Mouse (Mus musculus): Measurements from ENCODE around the gene Olfr1141. TPM values are rescaled to one million over a fixed set of nuclear protein-coding genes. Genes with fewer than 3 reads are reported as not detected.

Olfr1141 gene
- not detected in 2 replicates for polyA plus RNA-seq (2012; rRNA removed)

DNA sequence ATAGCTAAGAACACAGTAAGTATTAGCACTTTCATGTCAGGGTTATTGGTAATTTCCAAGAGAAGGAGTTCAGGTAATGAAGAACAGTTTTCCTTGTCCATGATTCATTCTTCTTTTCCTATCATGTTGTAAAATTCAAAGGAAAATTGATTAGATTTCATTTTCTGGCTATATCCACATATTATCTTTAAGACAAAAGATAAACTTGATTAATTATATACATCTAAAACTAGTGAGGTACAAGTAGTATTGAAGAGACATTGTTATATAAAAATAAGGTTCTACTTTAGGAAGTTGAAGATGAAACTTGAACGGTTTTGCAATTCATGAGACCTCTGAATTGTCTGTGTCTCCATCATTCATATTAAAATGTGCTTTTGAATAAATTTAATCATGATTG is at the start of gene Olfr1141:
Gene Olfr1141 (minus strand): TSS at position 101 of the 400 bp plus-strand sequence.
- no peak within 1 kb of the TSS for H3K4me3 ChIP-seq (ENCODE audit: insufficient read depth, low read depth, low read length)
- no peak within 1 kb of the TSS for H3K27ac ChIP-seq (ENCODE audit: insufficient read depth, low read depth, low read length)
- WGBS, result 78% methylated on average over 1 of the region's 1 CpGs
- H3K4me1 ChIP-seq (ENCODE audit: control insufficient read depth, insufficient read depth, low read length), result no peaks in the 10 kb centered on the region
- no peak for TF ChIP-seq POLR2A (IDR thresholded peaks at IDR 0.05; ENCODE audit: low read depth, low read length)
- no peak for TF ChIP-seq CTCF (conservative IDR thresholded peaks at IDR 0.05; ENCODE audit: insufficient read depth, insufficient read length, low read depth, low read length)
- no peak for DNase-seq
- no peaks in the 10 kb centered on the region for H3K27me3 ChIP-seq (replicated peaks; ENCODE audit: control insufficient read depth, insufficient read depth, low read length)
- no peaks in the 10 kb centered on the region for H3K36me3 ChIP-seq (ENCODE audit: control insufficient read depth, insufficient read depth, low read length)

DNA sequence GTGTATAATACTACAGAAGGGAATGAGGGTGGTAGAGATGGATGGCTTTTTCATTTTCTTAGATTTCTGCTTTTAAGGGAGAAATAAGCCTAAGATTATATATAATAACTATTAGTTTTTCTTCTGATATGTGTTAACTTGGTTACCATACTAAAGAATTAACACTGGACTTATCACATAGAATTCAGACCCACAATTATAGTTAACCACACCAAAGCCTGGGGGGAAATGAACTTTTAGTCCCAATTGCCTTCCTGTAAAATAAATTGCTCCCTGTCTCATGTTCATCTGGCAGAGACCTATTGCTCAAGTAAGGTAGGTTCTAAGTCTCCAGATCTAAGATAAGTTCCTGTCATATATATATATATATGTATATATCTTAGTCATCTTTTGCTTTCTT is 46.5 kb upstream of the Olfr1141 start, which contains the start of gene Olfr1143:
Gene Olfr1143 (plus strand): TSS at position 301 of the 400 bp plus-strand sequence.
- Histone ChIP-seq H3K4me3 (ENCODE audit: insufficient read depth, low read depth, low read length) (no peak within 1 kb of the TSS), H3K27ac (ENCODE audit: insufficient read depth, low read depth, low read length) (no peak within 1 kb of the TSS), H3K36me3 (ENCODE audit: control insufficient read depth, insufficient read depth, low read length) (no peaks in the 10 kb centered on the region), H3K27me3 (replicated peaks; ENCODE audit: control insufficient read depth, insufficient read depth, low read length) (no peaks in the 10 kb centered on the region), H3K4me1 (ENCODE audit: control insufficient read depth, insufficient read depth, low read length) (no peaks in the 10 kb centered on the region)
- TF ChIP-seq CTCF (conservative IDR thresholded peaks at IDR 0.05; ENCODE audit: insufficient read depth, insufficient read length, low read depth, low read length) (no peak), POLR2A (IDR thresholded peaks at IDR 0.05; ENCODE audit: low read depth, low read length) (no peak)
- no peak for DNase-seq

DNA sequence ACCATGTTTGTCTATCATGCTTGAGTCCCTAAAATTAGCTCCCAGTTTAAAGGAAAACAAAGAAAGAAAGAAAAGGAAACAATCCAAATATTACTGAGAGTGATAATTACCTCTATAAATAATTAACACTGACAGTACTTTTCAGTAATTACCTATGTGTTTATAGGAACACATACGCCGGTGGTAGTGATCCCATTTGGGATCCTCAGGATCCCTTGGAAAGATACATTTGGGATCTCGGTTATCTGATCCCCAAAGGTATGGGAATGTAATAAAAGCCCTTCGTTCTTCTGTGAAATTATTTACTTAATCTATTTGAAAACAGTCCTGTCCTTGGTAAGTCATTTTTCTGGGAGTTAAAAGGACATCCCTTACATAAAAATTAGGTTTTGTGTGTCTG is 25.4 kb upstream of the Olfr1141 start, which contains the start of gene Olfr152:
Gene Olfr152 (plus strand): TSS at position 301 of the 400 bp plus-strand sequence.
- Histone ChIP-seq H3K27me3 (replicated peaks; ENCODE audit: control insufficient read depth, insufficient read depth, low read length) (no peaks in the 10 kb centered on the region), H3K36me3 (ENCODE audit: control insufficient read depth, insufficient read depth, low read length) (no peaks in the 10 kb centered on the region), H3K4me3 (ENCODE audit: insufficient read depth, low read depth, low read length) (no peak within 1 kb of the TSS), H3K27ac (ENCODE audit: insufficient read depth, low read depth, low read length) (no peak within 1 kb of the TSS), H3K4me1 (ENCODE audit: control insufficient read depth, insufficient read depth, low read length) (no peaks in the 10 kb centered on the region)
- 66% methylated on average over 4 of the region's 4 CpGs for WGBS
- no peak for DNase-seq
- no peak for TF ChIP-seq CTCF (conservative IDR thresholded peaks at IDR 0.05; ENCODE audit: insufficient read depth, insufficient read length, low read depth, low read length)
- TF ChIP-seq POLR2A (IDR thresholded peaks at IDR 0.05; ENCODE audit: low read depth, low read length), result no peak

DNA sequence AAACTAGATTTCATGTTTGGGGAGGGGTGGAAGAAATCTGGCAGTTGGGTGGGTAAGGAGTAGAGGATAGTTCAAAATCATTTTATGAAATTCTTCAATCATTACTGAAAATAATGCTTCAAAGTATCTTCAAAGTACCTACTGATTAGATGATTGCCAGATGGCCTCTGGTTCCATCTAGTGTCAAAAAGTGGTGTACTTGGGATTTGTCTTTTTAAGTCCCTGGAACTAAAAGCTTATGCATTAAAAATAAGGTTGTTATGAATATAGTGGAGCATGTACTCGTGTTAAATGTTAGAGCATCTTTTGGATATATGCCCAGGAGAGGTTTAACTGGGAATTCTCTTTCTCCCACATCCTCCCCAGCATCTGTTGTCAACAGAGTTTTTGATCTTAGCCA is 22.4 kb upstream of the Olfr1141 start:
- no peaks in the 10 kb centered on the region for H3K36me3 ChIP-seq (ENCODE audit: control insufficient read depth, insufficient read depth, low read length)
- H3K4me1 ChIP-seq (ENCODE audit: control insufficient read depth, insufficient read depth, low read length), result no peaks in the 10 kb centered on the region
- H3K27ac ChIP-seq (ENCODE audit: insufficient read depth, low read depth, low read length), result no peak overlapping the region
- no peak for DNase-seq
- WGBS, result 48% methylated on average over 1 of the region's 1 CpGs
- no peaks in the 10 kb centered on the region for H3K27me3 ChIP-seq (replicated peaks; ENCODE audit: control insufficient read depth, insufficient read depth, low read length)
- TF ChIP-seq POLR2A (IDR thresholded peaks at IDR 0.05; ENCODE audit: low read depth, low read length), result no peak
- no peak for TF ChIP-seq CTCF (conservative IDR thresholded peaks at IDR 0.05; ENCODE audit: insufficient read depth, insufficient read length, low read depth, low read length)
- H3K4me3 ChIP-seq (ENCODE audit: insufficient read depth, low read depth, low read length), result no peak overlapping the region

DNA sequence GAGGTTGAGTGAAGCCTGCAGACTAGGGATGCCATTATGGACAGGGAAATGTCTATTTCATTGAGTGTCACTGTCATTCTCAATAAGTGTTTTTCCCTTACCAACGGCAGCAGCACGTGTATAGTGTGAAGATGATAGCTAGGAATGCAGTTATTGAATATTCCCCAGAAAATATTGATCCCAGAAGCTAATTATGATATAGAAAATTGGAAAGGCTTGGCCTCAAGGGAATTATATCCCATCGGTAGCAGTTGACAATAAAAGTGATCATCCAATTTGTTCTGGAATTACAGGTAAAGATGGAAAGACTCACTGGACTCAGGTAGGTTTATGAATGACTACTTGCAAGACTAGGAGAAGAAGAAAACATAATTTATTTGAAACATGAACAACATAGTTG is 10.3 kb downstream of the Olfr1141 start, which contains the start of gene Olfr1140:
Gene Olfr1140 (plus strand): TSS at position 301 of the 400 bp plus-strand sequence.
- DNase-seq, result no peak
- TF ChIP-seq CTCF (conservative IDR thresholded peaks at IDR 0.05; ENCODE audit: insufficient read depth, insufficient read length, low read depth, low read length) (no peak), POLR2A (IDR thresholded peaks at IDR 0.05; ENCODE audit: low read depth, low read length) (no peak)
- whole genome bisulfite sequencing, result 75% methylated on average over 3 of the region's 3 CpGs
- Histone ChIP-seq H3K36me3 (ENCODE audit: control insufficient read depth, insufficient read depth, low read length) (no peaks in the 10 kb centered on the region), H3K27me3 (replicated peaks; ENCODE audit: control insufficient read depth, insufficient read depth, low read length) (no peaks in the 10 kb centered on the region), H3K27ac (ENCODE audit: insufficient read depth, low read depth, low read length) (no peak within 1 kb of the TSS), H3K4me1 (ENCODE audit: control insufficient read depth, insufficient read depth, low read length) (no peaks in the 10 kb centered on the region), H3K4me3 (ENCODE audit: insufficient read depth, low read depth, low read length) (no peak within 1 kb of the TSS)

DNA sequence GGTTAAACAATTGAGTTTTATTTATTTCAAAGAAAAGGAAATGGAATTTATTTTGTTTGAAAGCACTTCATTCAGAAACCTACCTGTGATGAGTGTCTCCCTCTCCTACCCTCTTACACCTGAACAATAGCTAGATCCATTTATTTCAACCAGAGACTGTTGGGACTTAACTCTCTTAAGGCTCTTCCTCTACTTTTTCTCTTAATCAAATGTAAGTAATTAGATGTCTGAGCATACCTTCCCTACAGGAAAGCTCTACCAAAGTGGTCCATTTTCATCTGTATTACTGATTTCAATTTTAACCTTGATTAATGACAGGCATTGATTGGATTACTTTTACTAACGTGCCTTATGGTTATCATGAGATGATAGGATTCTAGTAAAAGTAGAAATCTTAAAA is 13.9 kb downstream of the Olfr1141 start, which contains the start of gene Olfr1138:
Gene Olfr1138 (minus strand): TSS at position 101 of the 400 bp plus-strand sequence.
- no peak for DNase-seq
- no peaks in the 10 kb centered on the region for H3K36me3 ChIP-seq (ENCODE audit: control insufficient read depth, insufficient read depth, low read length)
- H3K4me1 ChIP-seq (ENCODE audit: control insufficient read depth, insufficient read depth, low read length), result no peaks in the 10 kb centered on the region
- no peaks in the 10 kb centered on the region for H3K27me3 ChIP-seq (replicated peaks; ENCODE audit: control insufficient read depth, insufficient read depth, low read length)
- TF ChIP-seq POLR2A (IDR thresholded peaks at IDR 0.05; ENCODE audit: low read depth, low read length) (no peak), CTCF (conservative IDR thresholded peaks at IDR 0.05; ENCODE audit: insufficient read depth, insufficient read length, low read depth, low read length) (no peak)
- no peak within 1 kb of the TSS for H3K27ac ChIP-seq (ENCODE audit: insufficient read depth, low read depth, low read length)
- H3K4me3 ChIP-seq (ENCODE audit: insufficient read depth, low read depth, low read length), result no peak within 1 kb of the TSS
- 69% methylated on average over 1 of the region's 1 CpGs for WGBS

DNA sequence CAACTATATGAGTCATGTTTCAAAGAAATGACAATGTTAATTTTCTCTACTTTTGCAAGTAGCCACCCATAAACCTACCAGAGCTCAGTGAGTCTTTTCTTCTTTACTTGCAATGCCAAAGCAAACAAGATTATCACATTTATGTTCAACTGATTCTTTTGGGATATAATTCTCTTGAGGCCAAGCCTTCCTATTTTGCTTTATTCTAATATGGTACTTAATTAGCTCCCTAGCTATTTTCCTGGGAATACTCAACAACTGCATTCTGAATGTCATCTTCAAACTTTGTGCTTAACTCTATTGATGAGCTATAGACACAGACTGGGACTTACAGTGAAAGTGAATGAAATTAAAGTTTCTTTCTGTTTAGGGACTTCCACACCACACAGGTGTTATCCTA is 40.7 kb downstream of the Olfr1141 start, which contains the start of gene Olfr1137:
Gene Olfr1137 (minus strand): TSS at position 101 of the 400 bp plus-strand sequence.
- DNase-seq, result no peak
- no peak for TF ChIP-seq CTCF (conservative IDR thresholded peaks at IDR 0.05; ENCODE audit: insufficient read depth, insufficient read length, low read depth, low read length)
- TF ChIP-seq POLR2A (IDR thresholded peaks at IDR 0.05; ENCODE audit: low read depth, low read length), result no peak
- no peaks in the 10 kb centered on the region for H3K4me1 ChIP-seq (ENCODE audit: control insufficient read depth, insufficient read depth, low read length)

More for the DNA sequence above, 40.7 kb downstream of the Olfr1141 start, which contains the start of gene Olfr1137:
- Histone ChIP-seq H3K27me3 (replicated peaks; ENCODE audit: control insufficient read depth, insufficient read depth, low read length) (no peaks in the 10 kb centered on the region), H3K27ac (ENCODE audit: insufficient read depth, low read depth, low read length) (no peak within 1 kb of the TSS), H3K36me3 (ENCODE audit: control insufficient read depth, insufficient read depth, low read length) (no peaks in the 10 kb centered on the region), H3K4me3 (ENCODE audit: insufficient read depth, low read depth, low read length) (no peak within 1 kb of the TSS)

Other genes starting within 250 kb of the Olfr1141 start
- not detected in 2 replicates for gene Pramel6, start 247.4 kb downstream of the Olfr1141 start, polyA plus RNA-seq (2012; rRNA removed)
- gene Olfr153, start 222.2 kb downstream of the Olfr1141 start, polyA plus RNA-seq (2012; rRNA removed), result not detected in 2 replicates
- gene Olfr1128, start 208.4 kb downstream of the Olfr1141 start, polyA plus RNA-seq (2012; rRNA removed), result not detected in 2 replicates
- not detected in 2 replicates for gene Olfr1129, start 180.1 kb downstream of the Olfr1141 start, polyA plus RNA-seq (2012; rRNA removed)
- gene Olfr1130, start 147.8 kb downstream of the Olfr1141 start, polyA plus RNA-seq (2012; rRNA removed), result not detected in 2 replicates
- gene Olfr1131, start 126.9 kb downstream of the Olfr1141 start, polyA plus RNA-seq (2012; rRNA removed), result not detected in 2 replicates
- not detected in 2 replicates for gene Olfr1132, start 116.5 kb downstream of the Olfr1141 start, polyA plus RNA-seq (2012; rRNA removed)
- not detected in 2 replicates for gene Olfr1133, start 106.6 kb downstream of the Olfr1141 start, polyA plus RNA-seq (2012; rRNA removed)
- gene Olfr1134, start 95.5 kb downstream of the Olfr1141 start, polyA plus RNA-seq (2012; rRNA removed), result not detected in 2 replicates
- not detected in 2 replicates for gene Olfr1135, start 80.3 kb downstream of the Olfr1141 start, polyA plus RNA-seq (2012; rRNA removed)
- not detected in 2 replicates for gene Olfr1136, start 60.0 kb downstream of the Olfr1141 start, polyA plus RNA-seq (2012; rRNA removed)
- gene Olfr1137, start 40.8 kb downstream of the Olfr1141 start, polyA plus RNA-seq (2012; rRNA removed), result not detected in 2 replicates
- gene Olfr1138, start 14.0 kb downstream of the Olfr1141 start, polyA plus RNA-seq (2012; rRNA removed), result not detected in 2 replicates
- not detected in 2 replicates for gene Olfr1140, start 10.2 kb downstream of the Olfr1141 start, polyA plus RNA-seq (2012; rRNA removed)
- gene Olfr152, start 25.5 kb upstream of the Olfr1141 start, polyA plus RNA-seq (2012; rRNA removed), result not detected in 2 replicates
- gene Olfr1143, start 46.6 kb upstream of the Olfr1141 start, polyA plus RNA-seq (2012; rRNA removed), result not detected in 2 replicates
- gene Olfr1145, start 55.8 kb upstream of the Olfr1141 start, polyA plus RNA-seq (2012; rRNA removed), result not detected in 2 replicates
- gene Olfr1148, start 76.5 kb upstream of the Olfr1141 start, polyA plus RNA-seq (2012; rRNA removed), result not detected in 2 replicates
- gene Olfr1150-ps1, start 90.0 kb upstream of the Olfr1141 start, polyA plus RNA-seq (2012; rRNA removed), result not detected in 2 replicates
- gene Olfr1151, start 101.9 kb upstream of the Olfr1141 start, polyA plus RNA-seq (2012; rRNA removed), result not detected in 2 replicates
- gene Olfr1152, start 112.5 kb upstream of the Olfr1141 start, polyA plus RNA-seq (2012; rRNA removed), result not detected in 2 replicates
- not detected in 2 replicates for gene Olfr1153, start 141.0 kb upstream of the Olfr1141 start, polyA plus RNA-seq (2012; rRNA removed)
- not detected in 2 replicates for gene Olfr1154, start 151.2 kb upstream of the Olfr1141 start, polyA plus RNA-seq (2012; rRNA removed)
- not detected in 2 replicates for gene Olfr1155, start 191.1 kb upstream of the Olfr1141 start, polyA plus RNA-seq (2012; rRNA removed)
- not detected in 2 replicates for gene Olfr1156, start 199.1 kb upstream of the Olfr1141 start, polyA plus RNA-seq (2012; rRNA removed)
- not detected in 2 replicates for gene Olfr1157, start 214.3 kb upstream of the Olfr1141 start, polyA plus RNA-seq (2012; rRNA removed)
- gene Olfr74, start 220.7 kb upstream of the Olfr1141 start, polyA plus RNA-seq (2012; rRNA removed), result not detected in 2 replicates
- gene Olfr1158, start 236.1 kb upstream of the Olfr1141 start, polyA plus RNA-seq (2012; rRNA removed), result not detected in 2 replicates

Data from kidney, adult 2 months (tissue).